Comparison of ENCODE assay signal across 16 mouse cellular contexts in genomic region chr9:57070262-57070661, GRCm38 (mm10). TPM values are rescaled to one million over a fixed set of nuclear protein-coding genes. Genes with fewer than 3 reads are reported as not detected.
DNase-seq lines count a peak whose midpoint lies in the region; ATAC-seq and TF ChIP-seq lines count a peak whose summit lies in the region.
"Had no signal": no experiment of that assay in that cellular context is flagged by ENCODE, and none has a peak within 500 bp of the region (broad histone marks: within the 10 kb centered on the region; RNA-seq: fewer than 3 reads in every experiment).

No protein-coding gene starts in this region.

- no peaks in the 10 kb centered on the region for H3K27me3 ChIP-seq in kidney, embryonic 15.5 days
- H3K27me3 ChIP-seq in limb, embryonic 12.5 days: no peaks in the 10 kb centered on the region
- H3K27me3 ChIP-seq in liver, embryonic 15.5 days: no peaks in the 10 kb centered on the region
- no peaks in the 10 kb centered on the region for H3K27me3 ChIP-seq in thymus, adult 2 months (ENCODE audit: control insufficient read depth, insufficient read depth, low read length)
- H3K27me3 ChIP-seq in hindbrain, embryonic 16.5 days (replicated peaks; ENCODE audit: control insufficient read depth, insufficient read depth, low read length): no peaks in the 10 kb centered on the region
- H3K27me3 ChIP-seq: midbrain, embryonic 15.5 days had no signal

- no peak for ATAC-seq in kidney, embryonic 15.5 days (replicated peaks; ENCODE audit: low FRiP score)
- ATAC-seq in limb, embryonic 12.5 days (ENCODE audit: insufficient number of reproducible peaks, insufficient read depth, low FRiP score, low TSS enrichment, low read depth): no peak
- ATAC-seq in liver, embryonic 15.5 days (ENCODE audit: insufficient read depth): no peak
- ATAC-seq in hindbrain, embryonic 16.5 days: no peak
- ATAC-seq: midbrain, embryonic 15.5 days had no signal

- peaks cover 19% of the 10 kb centered on the region for H3K4me1 ChIP-seq in kidney, embryonic 15.5 days
- H3K4me1 ChIP-seq in limb, embryonic 12.5 days (replicated peaks): peaks cover 24% of the 10 kb centered on the region
- peaks cover 46% of the 10 kb centered on the region for H3K4me1 ChIP-seq in liver, embryonic 15.5 days (replicated peaks)
- peaks cover 7% of the 10 kb centered on the region for H3K4me1 ChIP-seq in thymus, adult 2 months (replicated peaks; ENCODE audit: control insufficient read depth, insufficient read depth, low read length)
- H3K4me1 ChIP-seq in hindbrain, embryonic 16.5 days (ENCODE audit: control insufficient read depth, insufficient read depth, low read depth, low read length): peaks cover 22% of the 10 kb centered on the region

- WGBS in kidney, embryonic 15.5 days: 54% methylated on average over 1 of the region's 1 CpGs
- WGBS in limb, embryonic 12.5 days: 63% methylated on average over 1 of the region's 1 CpGs
- 12% methylated on average over 1 of the region's 1 CpGs for WGBS in liver, embryonic 15.5 days (ENCODE audit: insufficient replicate concordance)
- WGBS in thymus, adult 2 months: 38% methylated on average over 1 of the region's 1 CpGs
- 65% methylated on average over 1 of the region's 1 CpGs for WGBS in hindbrain, embryonic 16.5 days

- H3K9ac ChIP-seq in kidney, embryonic 15.5 days: 0 out of 2 replicates have a peak overlapping the region, but pooled peaks have one; percentile 8
- H3K9ac ChIP-seq in limb, embryonic 12.5 days (replicated peaks): no peak overlapping the region
- H3K9ac ChIP-seq in liver, embryonic 15.5 days: peak overlapping the region; percentile 85
- H3K9ac ChIP-seq in hindbrain, embryonic 16.5 days (ENCODE audit: low read depth, low read length): no peak overlapping the region; the same call in 1 of the 2 replicates
- H3K9ac ChIP-seq: lung, embryonic 14.5 days; midbrain, embryonic 15.5 days had no signal

- no peak overlapping the region for H3K27ac ChIP-seq in kidney, embryonic 15.5 days
- H3K27ac ChIP-seq in limb, embryonic 12.5 days: no peak overlapping the region
- H3K27ac ChIP-seq in liver, embryonic 15.5 days (replicated peaks): peak overlapping the region; percentile 64
- no peak overlapping the region for H3K27ac ChIP-seq in thymus, adult 2 months (ENCODE audit: control insufficient read depth, insufficient read depth, low read length)
- H3K27ac ChIP-seq in hindbrain, embryonic 16.5 days (ENCODE audit: low read depth, low read length): no peak overlapping the region
- H3K27ac ChIP-seq: midbrain, embryonic 15.5 days had no signal

- TF ChIP-seq POLR2A in thymus, adult 2 months (IDR thresholded peaks at IDR 0.05; ENCODE audit: control insufficient read depth, extremely low read depth, insufficient read depth, low read length, poor library complexity): no peak

- peaks cover 7% of the 10 kb centered on the region; the same call in 1 of the 2 replicates for H3K36me3 ChIP-seq in kidney, embryonic 15.5 days
- H3K36me3 ChIP-seq in limb, embryonic 12.5 days: peaks cover 6% of the 10 kb centered on the region; the same call in 1 of the 2 replicates
- no peaks in the 10 kb centered on the region for H3K36me3 ChIP-seq in liver, embryonic 15.5 days (replicated peaks)
- H3K36me3 ChIP-seq in thymus, adult 2 months (ENCODE audit: control insufficient read depth, insufficient read depth, low read length): no peaks in the 10 kb centered on the region
- H3K36me3 ChIP-seq in hindbrain, embryonic 16.5 days (ENCODE audit: control insufficient read depth, insufficient read depth, low read length): no peaks in the 10 kb centered on the region
- H3K36me3 ChIP-seq: midbrain, embryonic 15.5 days had no signal

- no peak for DNase-seq in kidney, postnatal 14 days
- DNase-seq in c-Kit-positive CD71-positive TER-119-positive erythroid progenitor cells, embryonic 14.5 days (ENCODE audit: low spot score): peak; percentile 53
- no peak for DNase-seq in thymus, adult 2 months
- no peak for DNase-seq in urinary bladder, adult 18-20 months (ENCODE audit: low spot score in 2 of 2)
- DNase-seq: cerebellum, adult 18-20 months; cerebellum, postnatal 36 days; heart, adult 18-20 months; kidney, adult 2 months; kidney, postnatal 36 days; lung, embryonic 14.5 days; right cerebral cortex, adult 18-20 months had no signal

- no peaks in the 10 kb centered on the region for H3K9me3 ChIP-seq in kidney, embryonic 15.5 days (replicated peaks)
- H3K9me3 ChIP-seq in limb, embryonic 12.5 days: no peaks in the 10 kb centered on the region
- H3K9me3 ChIP-seq in liver, embryonic 15.5 days (replicated peaks): no peaks in the 10 kb centered on the region
- H3K9me3 ChIP-seq in hindbrain, embryonic 16.5 days (ENCODE audit: control insufficient read depth, low read length): no peaks in the 10 kb centered on the region
- H3K9me3 ChIP-seq: midbrain, embryonic 15.5 days had no signal

- no peak for TF ChIP-seq CTCF in thymus, adult 2 months (IDR thresholded peaks at IDR 0.05; ENCODE audit: borderline replicate concordance, control insufficient read depth, extremely low read depth, insufficient read depth, low read length, poor library complexity)

- H3K4me3 ChIP-seq in kidney, embryonic 15.5 days (replicated peaks): no peak overlapping the region
- 0 out of 2 replicates have a peak overlapping the region, but pooled peaks have one; percentile 8 for H3K4me3 ChIP-seq in limb, embryonic 12.5 days (replicated peaks)
- H3K4me3 ChIP-seq in liver, embryonic 15.5 days (replicated peaks): peak overlapping the region; percentile 92
- H3K4me3 ChIP-seq in thymus, adult 2 months (ENCODE audit: control insufficient read depth, insufficient read depth, low read length): no peak overlapping the region
- no peak overlapping the region for H3K4me3 ChIP-seq in hindbrain, embryonic 16.5 days (ENCODE audit: low read length)
- H3K4me3 ChIP-seq: midbrain, embryonic 15.5 days had no signal

- H3K4me2 ChIP-seq in kidney, embryonic 15.5 days: no peak overlapping the region
- H3K4me2 ChIP-seq in limb, embryonic 12.5 days: 0 out of 2 replicates have a peak overlapping the region, but pooled peaks have one; percentile 90
- H3K4me2 ChIP-seq in liver, embryonic 15.5 days: peak overlapping the region; percentile 96
- H3K4me2 ChIP-seq in hindbrain, embryonic 16.5 days (ENCODE audit: low read length): no peak overlapping the region

RNA-seq across cellular contexts. Expression of gene Sin3a, which starts 1.6 kb away (rescaled TPM):
- polyA plus RNA-seq in kidney, embryonic 15.5 days (2015; fragmentation: Nextera tagmentation; extraction: Ambion mirVana): 31.8 and 36.6 TPM in 2 replicates
- polyA plus RNA-seq in limb, embryonic 12.5 days (2016; fragmentation: Nextera tagmentation; extraction: Ambion mirVana): 42.1 and 54.4 TPM in 2 replicates
- polyA plus RNA-seq in liver, embryonic 15.5 days (2015; fragmentation: Nextera tagmentation; extraction: Ambion mirVana): 13.3 and 14.1 TPM in 2 replicates
- 237 and 282 TPM in 2 replicates for polyA plus RNA-seq in thymus, adult 2 months (2012; rRNA removed)
- 19.6 and 20.7 TPM in 2 replicates for polyA plus RNA-seq in hindbrain, embryonic 16.5 days (2015; fragmentation: Nextera tagmentation; extraction: Ambion mirVana)

Comparison
In these comparisons a context has a peak if more than half of its experiments do, and no peak if none do; other contexts are left out.
1. H3K4me2 ChIP-seq: peak in limb, embryonic 12.5 days (single experiment) and liver, embryonic 15.5 days (single experiment); none in kidney, embryonic 15.5 days (single experiment) and hindbrain, embryonic 16.5 days (single experiment).
2. H3K4me3 ChIP-seq: peak in limb, embryonic 12.5 days (single experiment) and liver, embryonic 15.5 days (single experiment); none in kidney, embryonic 15.5 days (single experiment), thymus, adult 2 months (single experiment) and hindbrain, embryonic 16.5 days (single experiment).
3. H3K9ac ChIP-seq: peak in kidney, embryonic 15.5 days (single experiment) and liver, embryonic 15.5 days (single experiment); none in limb, embryonic 12.5 days (single experiment) and hindbrain, embryonic 16.5 days (single experiment).